Mouse (Mus musculus) cerebellum, postnatal 14 days (tissue): ENCODE results near the gene Extl2.

Experiments used
- DNase-seq, 2 experiments: peaks; one replicate each; pipeline ENCODE4 v3.0.0; 2021; ENCODE audit warnings: mixed read lengths in 2 of 2

Gene Extl2

DNA sequence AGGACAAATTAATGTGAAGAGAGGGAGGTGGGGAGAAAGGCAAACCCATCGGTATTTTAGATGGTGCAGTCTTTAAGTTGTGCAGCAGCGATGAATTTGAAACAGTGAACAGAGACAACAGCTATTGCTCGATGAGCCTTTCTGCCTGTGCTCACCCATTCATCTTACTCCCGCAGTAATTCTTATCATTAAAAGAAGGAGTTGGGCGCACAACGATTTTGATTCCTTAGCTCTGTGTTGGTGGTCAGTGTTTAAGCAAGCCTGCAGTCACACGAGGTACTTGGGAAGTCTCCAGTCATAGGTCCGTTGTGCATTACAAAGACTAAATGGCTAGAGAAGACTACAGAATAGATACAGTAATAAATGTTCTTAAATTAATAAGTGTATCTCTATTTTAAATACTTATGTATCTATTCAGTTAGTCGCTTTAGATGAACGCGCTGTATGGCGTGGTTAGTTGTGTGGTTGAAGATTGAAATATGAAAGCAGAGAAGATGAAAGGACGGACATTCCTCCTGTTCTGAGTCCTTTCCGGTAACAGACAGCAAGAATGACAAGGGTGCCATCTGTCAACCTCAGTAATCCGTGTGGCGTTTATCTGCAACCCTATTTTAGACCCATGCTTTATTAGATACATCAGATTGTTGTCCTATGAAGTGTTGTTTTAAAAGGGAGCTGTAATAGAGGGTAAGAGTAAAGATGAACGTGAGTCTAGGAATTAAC lies 2.5 kb downstream of the Extl2 start:
- peak in 1 of 2 experiments; percentile 66 for DNase-seq

DNA sequence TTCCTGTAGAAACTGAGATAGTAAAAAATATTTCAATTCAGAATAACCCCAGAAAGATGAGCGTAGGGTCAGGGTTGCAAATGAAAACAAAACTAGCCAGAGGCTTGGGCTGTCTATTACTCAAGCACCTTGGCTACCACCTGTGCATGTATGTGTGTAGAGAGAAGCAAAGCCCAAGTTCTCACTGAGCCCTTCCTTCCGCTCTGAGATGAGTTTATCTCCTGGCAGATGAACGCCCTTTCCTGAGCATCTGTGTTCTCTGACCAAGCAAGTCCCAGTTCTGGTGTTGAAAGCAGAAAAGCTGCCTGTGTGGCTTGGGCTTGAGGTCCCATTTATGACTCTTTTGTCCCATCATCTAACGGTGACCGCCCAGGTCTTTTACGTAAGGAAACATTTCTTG lies 7.6 kb downstream of the Extl2 start:
- DNase-seq, result no peak

- peak; percentile 71 to 78 for DNase-seq
Observed at GRCm38 (mm10) chr3:116016116-116016515, 8.9 kb downstream of the Extl2 start.

DNA sequence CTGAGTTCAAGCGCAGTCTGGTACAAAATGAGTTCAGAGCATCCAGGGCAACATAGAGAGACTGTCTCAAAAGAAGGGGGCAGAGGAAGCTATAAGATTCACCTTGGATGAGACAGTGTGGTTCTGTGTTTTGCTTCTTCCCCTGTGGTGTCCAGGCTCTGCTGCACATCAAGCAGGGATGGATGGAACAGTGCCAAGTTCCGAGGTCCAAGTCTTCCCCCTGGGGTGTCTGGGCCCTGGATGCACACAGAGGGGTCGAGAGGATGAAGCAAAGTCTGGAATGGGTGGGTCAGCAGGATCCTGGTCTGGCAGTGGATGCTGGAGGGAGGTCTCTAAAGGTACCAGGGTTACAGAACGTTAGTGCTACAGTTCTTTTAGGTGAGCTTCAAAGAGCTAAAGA lies 11.3 kb downstream of the Extl2 start:
- DNase-seq, result peak; percentile 43 to 52

- DNase-seq, result no peak
Observed at GRCm38 (mm10) chr3:116019136-116019535, 11.9 kb downstream of the Extl2 start.

- no peak for DNase-seq
Observed at GRCm38 (mm10) chr3:116024236-116024635, 17.0 kb downstream of the Extl2 start.

- DNase-seq, result no peak
Observed at GRCm38 (mm10) chr3:116024669-116025068, 17.4 kb downstream of the Extl2 start.

DNA sequence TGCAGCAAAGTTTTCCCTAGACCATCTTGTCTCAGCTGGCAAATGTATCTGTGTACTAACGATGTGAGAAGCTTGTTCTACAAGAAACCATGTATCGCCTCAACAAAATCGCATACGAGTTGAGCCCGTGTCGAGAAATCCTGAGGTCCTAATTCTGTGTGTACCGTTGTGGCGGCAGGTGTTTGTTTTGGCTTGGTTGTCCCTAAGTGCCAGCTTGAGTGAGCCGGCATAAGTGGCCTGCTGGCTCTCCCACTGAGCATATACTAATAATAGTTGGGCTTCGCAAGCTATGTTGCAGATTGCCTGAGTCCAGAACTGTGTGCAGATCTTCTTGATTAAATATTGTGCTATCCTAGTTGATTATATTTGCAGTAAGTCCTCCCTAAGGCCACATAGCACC lies 18.4 kb downstream of the Extl2 start:
- peak; percentile 61 to 76 for DNase-seq

DNA sequence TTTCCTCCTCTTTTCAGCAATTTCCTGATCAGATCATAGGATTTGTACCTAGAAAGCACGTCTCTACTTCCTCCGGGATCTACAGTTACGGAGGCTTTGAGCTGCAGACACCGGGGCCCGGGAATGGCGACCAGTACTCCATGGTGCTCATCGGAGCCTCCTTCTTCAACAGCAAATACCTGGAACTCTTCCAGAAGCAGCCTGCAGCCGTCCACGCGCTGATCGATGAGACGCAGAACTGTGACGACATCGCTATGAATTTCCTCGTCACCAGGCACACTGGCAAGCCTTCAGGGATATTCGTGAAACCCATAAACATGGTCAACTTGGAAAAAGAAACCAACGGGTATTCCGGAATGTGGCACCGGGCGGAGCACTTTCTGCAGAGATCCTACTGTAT lies 19.7 kb downstream of the Extl2 start:
- DNase-seq, result no peak

GRCm38 (mm10) chr3:116030152-116030788 lies 23.0 kb downstream of the Extl2 start:
- DNase-seq, result no peak

DNA sequence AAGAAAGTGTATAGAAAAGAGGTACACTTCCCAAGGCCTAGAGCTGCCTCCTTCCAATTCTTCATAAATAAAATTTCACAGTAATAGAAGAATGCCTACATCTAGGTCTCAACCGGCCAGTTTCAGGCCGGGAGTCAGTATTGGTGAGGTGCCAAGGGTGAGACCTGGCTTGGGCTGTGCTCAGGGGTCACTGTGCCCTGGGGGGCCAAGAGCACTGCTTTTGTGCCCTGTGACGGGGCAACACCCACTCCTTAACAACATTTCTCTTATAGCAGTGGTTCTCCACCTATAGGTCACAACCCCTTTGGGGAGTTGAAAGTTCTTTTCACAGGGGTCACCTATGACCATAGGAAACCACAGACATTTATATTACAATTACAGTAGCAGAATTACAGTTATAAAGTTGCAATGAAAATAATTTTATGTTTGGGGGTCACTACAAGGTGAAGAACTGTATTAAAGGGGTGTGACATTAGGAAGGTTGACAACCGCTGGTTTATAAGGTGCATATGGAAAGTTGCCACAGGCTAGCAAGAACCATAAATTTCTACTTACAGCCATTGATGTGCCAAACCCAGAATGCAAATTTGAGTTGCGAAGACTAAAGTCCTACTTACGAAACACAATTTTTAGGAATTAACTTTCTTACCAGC lies 26.1 kb downstream of the Extl2 start:
- DNase-seq, result no peak

DNA sequence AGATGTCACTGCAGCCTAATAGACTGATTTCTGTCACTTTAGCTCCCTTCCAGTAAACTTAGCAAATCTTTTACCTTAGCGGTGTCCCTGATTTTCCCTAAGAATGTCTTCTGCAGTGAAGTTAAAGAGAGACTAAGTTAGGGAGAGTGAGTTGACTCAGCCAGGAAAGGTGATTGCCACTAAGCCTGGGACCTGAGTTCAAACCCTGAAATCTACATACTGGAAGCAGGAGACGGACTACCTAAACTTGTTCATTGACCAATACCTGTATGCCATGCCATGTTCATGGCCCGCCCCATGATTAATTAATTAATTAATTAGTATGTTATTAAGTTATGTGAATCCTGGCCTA lies 26.6 kb downstream of the Extl2 start:
- peak; percentile 47 to 65 for DNase-seq

DNA sequence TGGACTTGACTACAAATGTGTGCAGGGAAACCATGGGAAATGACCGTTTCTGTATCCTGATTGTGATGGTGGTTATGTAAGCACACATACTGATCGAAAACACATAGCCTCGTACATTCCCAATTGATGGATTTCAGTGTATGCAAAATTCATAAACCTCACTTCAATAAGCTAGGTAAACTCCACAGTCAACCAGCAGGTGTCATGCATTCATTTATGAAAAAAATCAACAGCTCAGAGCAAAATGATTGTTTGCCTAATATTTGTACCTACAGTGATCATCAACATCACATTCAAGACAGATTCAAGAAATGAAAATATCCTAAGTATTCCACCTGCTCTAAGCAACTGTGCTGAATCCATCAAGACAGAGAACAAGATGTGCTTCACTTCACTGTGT lies 33.5 kb downstream of the Extl2 start:
- no peak for DNase-seq

GRCm38 (mm10) chr3:116046000-116046399 lies 38.7 kb downstream of the Extl2 start:
- no peak for DNase-seq

GRCm38 (mm10) chr3:116047034-116047433 lies 39.8 kb downstream of the Extl2 start:
- no peak for DNase-seq

GRCm38 (mm10) chr3:116057078-116057477 lies 49.8 kb downstream of the Extl2 start:
- no peak for DNase-seq

DNA sequence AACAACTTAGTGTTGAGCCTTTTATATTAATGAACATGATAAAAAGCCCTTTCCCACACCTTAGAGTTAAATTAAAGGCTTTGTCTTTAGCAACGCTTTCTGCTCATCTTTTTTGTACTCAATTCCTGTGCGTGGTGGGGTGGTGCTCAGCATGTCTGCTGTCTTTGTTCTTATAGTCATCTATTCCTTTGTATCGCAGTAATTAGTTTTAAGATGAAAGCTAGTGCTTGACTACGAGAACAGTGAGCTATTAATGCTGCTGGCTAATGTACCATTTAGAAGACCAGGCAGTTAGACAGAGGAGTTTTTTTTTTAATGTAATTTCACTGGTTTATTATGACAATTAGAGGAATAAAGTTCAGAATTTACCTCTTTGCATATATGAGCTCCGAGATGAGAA lies 53.1 kb downstream of the Extl2 start:
- no peak for DNase-seq

- no peak for DNase-seq
Observed at GRCm38 (mm10) chr3:116062141-116062540, 54.9 kb downstream of the Extl2 start.

GRCm38 (mm10) chr3:116072584-116072983 lies 65.3 kb downstream of the Extl2 start:
- no peak for DNase-seq

DNA sequence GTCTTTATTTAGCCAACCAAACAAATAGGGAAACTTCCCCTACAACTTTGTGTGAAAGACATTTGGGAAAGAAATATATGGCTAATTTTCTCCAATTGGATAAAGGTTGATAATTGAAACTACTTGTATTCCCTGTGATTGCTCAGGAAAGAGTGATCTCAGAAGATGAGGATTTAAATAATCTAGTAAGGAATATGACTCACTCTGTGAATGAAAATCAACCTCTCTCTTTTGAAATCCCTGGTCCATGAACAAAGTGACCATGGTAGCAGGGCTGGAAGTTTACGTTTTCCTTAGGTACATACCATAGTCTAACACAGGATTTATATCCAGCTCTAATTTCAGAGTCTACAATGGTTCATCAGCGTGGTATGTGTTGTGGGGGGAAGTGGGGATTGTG lies 69.5 kb downstream of the Extl2 start:
- no peak for DNase-seq

DNA sequence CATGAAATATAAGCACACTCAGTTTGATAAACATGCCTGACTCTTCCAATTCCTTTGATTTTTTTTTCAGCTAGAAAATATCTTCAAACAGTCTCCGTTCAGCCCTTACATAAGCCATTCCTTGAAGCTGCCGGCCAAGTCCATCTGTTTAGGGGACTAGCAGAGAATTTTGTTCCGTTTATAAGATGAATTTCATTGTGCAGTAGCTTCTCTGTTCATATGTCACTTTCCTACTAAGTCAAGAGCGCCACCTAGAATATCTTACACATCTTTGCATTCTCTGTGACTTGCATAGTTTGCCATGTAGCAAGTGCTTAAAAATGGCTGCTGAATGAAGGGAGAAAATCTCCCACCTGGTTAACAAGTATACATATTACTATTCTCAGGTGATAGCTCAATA lies 71.2 kb downstream of the Extl2 start:
- peak in 1 of 2 experiments; percentile 3 for DNase-seq
